Mouse (Mus musculus) liver, embryonic 14.5 days (tissue): ENCODE results near the gene Ccdc106.

Experiments
- CTCF ChIP-seq: IDR thresholded peaks from 2 replicates; pipeline ENCODE4 v1.5.1; 2016; ENCODE audit warnings: antibody characterized with exemption, low read depth, control low read depth
- EP300 ChIP-seq: IDR thresholded peaks from 2 replicates; pipeline ENCODE4 v1.6.1; 2016; ENCODE audit warnings: antibody characterized with exemption, low read depth

DNA sequence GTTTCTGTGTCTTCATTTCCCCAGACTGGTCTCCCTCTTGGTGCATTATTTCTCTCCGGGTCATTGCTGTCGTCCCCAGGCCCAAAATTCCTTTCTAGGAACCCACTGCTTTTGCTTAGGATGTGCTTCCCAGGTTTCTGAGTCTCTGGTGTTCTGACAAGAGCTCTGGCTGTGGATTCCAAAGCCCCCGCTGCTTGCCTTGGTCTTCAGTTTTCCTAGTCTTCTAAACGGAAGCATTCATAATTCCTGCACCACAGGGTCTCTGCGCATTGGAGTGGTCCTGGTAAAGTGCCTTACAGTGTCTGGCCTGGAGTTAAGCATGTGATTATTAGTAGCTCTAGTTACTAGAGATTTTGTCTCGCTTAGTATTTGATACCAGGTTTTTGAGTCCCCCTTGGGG is 60.5 kb downstream of the Ccdc106 start:
- TF ChIP-seq CTCF = no peak
- TF ChIP-seq EP300 = no peak
